Mouse (Mus musculus) G1E (cell line): ENCODE measurements around the gene Cyp39a1. TPM values are rescaled to one million over a fixed set of nuclear protein-coding genes. Genes with fewer than 3 reads are reported as not detected.

Experiments
- ATAC-seq: 2 replicates; pipeline ENCODE4 v1.8.0; 2016; ENCODE audit warnings: mild to moderate bottlenecking; ENCODE audit not compliant: insufficient number of reproducible peaks, poor library complexity, low FRiP score, severe bottlenecking; ENCODE audit errors: extremely low read depth
- DNase-seq: peaks from one replicate; pipeline ENCODE4 v3.0.0; 2012; ENCODE audit warnings: low spot score
- H3K27me3 ChIP-seq: 2 replicates; pipeline ENCODE4 v1.6.1; 2012; ENCODE audit warnings: mild to moderate bottlenecking, low read length, inconsistent platforms; ENCODE audit not compliant: insufficient read depth
- H3K36me3 ChIP-seq: replicated peaks from 2 replicates; pipeline ENCODE3; 2012; ENCODE audit warnings: mild to moderate bottlenecking, inconsistent platforms
- H3K4me1 ChIP-seq: 2 replicates; pipeline ENCODE4 v1.6.1; 2012; ENCODE audit warnings: low read depth, low read length, inconsistent platforms, mixed read lengths; ENCODE audit not compliant: insufficient read depth
- H3K4me3 ChIP-seq: 2 replicates; pipeline ENCODE4 v1.5.1; 2012; ENCODE audit warnings: low read depth, mild to moderate bottlenecking, inconsistent platforms, low read length, moderate library complexity, mixed read lengths
- H3K9me3 ChIP-seq: replicated peaks from 2 replicates; pipeline ENCODE4 v1.6.1; 2012; ENCODE audit warnings: inconsistent platforms
- CTCF ChIP-seq: IDR thresholded peaks from 2 replicates; pipeline ENCODE4 v1.5.1; 2012; ENCODE audit warnings: low read depth, low read length, inconsistent platforms, mixed read lengths
- GATA1 ChIP-seq: IDR thresholded peaks from 2 replicates; pipeline ENCODE4 v1.6.1; 2012; ENCODE audit warnings: borderline replicate concordance, low read length, inconsistent platforms, mixed read lengths
- GATA2 ChIP-seq: IDR thresholded peaks from 2 replicates; pipeline ENCODE4 v1.6.1; 2012; ENCODE audit warnings: low read depth, low read length, inconsistent platforms, borderline replicate concordance
- POLR2AphosphoS5 ChIP-seq: IDR thresholded peaks from 2 replicates; pipeline ENCODE4 v1.6.1; 2012; ENCODE audit warnings: low read depth, low read length, inconsistent platforms; ENCODE audit not compliant: insufficient replicate concordance
- TAL1 ChIP-seq: conservative IDR thresholded peaks from 2 replicates; pipeline ENCODE4 v1.6.1; 2012; ENCODE audit warnings: low read depth, low read length, inconsistent platforms, mixed read lengths
- polyA plus RNA-seq: library from polyadenylated mRNA; stranded (reverse); fragments of >175 nt; gene quantifications from 2 replicates; pipeline ENCODE4 v1.2.3, GENCODE M21; 2012
- total RNA-seq, 2 experiments: library from RNA; stranded (forward) in 1 of 2; stranded (reverse) in 1 of 2; fragments of 200-1000 nt in 1 of 2; fragments of >200 nt in 1 of 2; fragmentation: Nextera tagmentation in 1 of 2; gene quantifications; 2 replicates each; pipeline ENCODE4 v1.2.3; 2014 to 2017

Gene Cyp39a1
- total RNA-seq (2014; fragmentation: Nextera tagmentation) = not detected in 2 replicates
- 0.06 TPM in 1 of 2 replicates, not detected in the other for total RNA-seq (2017)
- polyA plus RNA-seq = not detected in 2 replicates

DNA sequence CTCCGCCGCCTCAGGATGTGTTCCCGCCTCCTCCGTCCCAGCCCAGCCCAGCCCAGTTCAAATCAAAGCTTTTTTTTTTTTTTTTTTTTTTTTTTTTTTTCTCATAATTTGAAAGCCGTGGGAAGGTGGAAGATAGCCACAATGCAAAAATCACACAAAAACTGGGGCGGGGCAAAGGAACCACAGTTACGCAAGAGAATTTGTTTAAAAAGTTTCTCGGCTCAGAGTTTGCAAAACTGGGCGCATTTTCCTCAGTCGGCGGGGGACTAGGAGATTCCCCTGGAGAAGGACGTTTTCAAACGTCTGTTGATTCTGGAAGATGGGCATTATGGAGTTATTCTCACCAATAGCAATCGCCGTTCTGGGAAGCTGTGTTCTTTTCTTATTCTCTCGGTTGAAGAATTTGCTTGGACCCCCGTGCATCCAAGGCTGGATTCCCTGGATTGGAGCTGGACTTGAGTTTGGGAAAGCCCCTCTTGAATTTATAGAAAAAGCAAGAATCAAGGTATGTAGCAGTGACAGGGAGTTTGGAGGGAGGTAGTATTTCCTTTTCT is at the start of gene Cyp39a1:
Cyp39a1 (plus strand) TSS at position 136 of the 554 bp plus-strand sequence.
- Histone ChIP-seq H3K4me1 (no peaks in the 10 kb centered on the region), H3K9me3 (peaks cover 32% of the 10 kb centered on the region), H3K36me3 (no peaks in the 10 kb centered on the region), H3K27me3 (no peaks in the 10 kb centered on the region), H3K4me3 (peak within 1 kb of the TSS; percentile 7; the same call in 1 of the 2 replicates)
- no peak for ATAC-seq
- no peak for DNase-seq
- TF ChIP-seq POLR2AphosphoS5 (no peak), TAL1 (no peak), CTCF (no peak), GATA1 (no peak), GATA2 (no peak)

DNA sequence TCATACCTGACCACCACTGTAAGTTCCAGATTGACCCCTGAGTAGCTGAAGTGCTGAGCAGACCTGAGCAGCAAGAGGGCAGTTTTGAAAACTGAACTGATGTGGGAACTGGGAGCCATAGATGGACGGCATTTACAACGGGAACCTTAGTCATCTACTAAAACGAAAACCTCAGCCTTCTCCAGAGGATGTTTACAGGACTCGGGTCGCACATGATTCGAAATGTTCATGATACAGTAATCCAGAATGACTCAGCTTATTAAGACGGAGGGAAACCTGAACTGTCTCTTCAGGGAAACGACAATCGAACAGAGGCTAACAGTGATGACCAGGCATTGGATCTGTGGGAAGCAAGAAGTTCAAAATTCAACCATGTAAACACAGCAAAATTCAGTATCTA is 48.1 kb upstream of the Cyp39a1 start:
- no peaks in the 10 kb centered on the region for H3K4me1 ChIP-seq
- peaks cover 52% of the 10 kb centered on the region for H3K9me3 ChIP-seq
- H3K36me3 ChIP-seq = no peaks in the 10 kb centered on the region
- DNase-seq = no peak
- no peak for TF ChIP-seq CTCF
- TF ChIP-seq POLR2AphosphoS5 = no peak
- no peak for TF ChIP-seq GATA1
- TF ChIP-seq GATA2 = no peak
- no peak for TF ChIP-seq TAL1
- ATAC-seq = no peak
- no peak overlapping the region for H3K4me3 ChIP-seq
- no peaks in the 10 kb centered on the region for H3K27me3 ChIP-seq

DNA sequence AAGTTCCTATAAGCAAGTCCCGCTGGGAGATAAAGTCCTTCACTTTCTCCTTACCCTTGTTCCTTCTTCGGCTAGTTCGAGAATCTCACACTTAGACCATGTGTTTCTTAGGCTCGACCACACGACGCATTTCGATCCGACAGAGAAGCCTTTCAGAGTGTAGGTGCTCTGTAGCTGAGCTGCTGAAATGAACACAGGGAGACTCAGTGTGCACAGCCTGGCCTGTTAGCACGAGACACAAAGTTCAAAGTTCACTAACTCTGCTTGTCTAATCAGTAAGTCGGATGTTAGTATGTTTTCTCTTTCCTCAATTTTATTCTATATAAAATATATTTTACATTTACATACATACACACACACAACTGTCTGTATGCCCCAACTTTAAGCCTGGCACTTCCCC is 45.1 kb upstream of the Cyp39a1 start:
- TF ChIP-seq CTCF (no peak), GATA2 (no peak), GATA1 (no peak), TAL1 (no peak), POLR2AphosphoS5 (no peak)
- Histone ChIP-seq H3K4me1 (no peaks in the 10 kb centered on the region), H3K27me3 (no peaks in the 10 kb centered on the region), H3K36me3 (no peaks in the 10 kb centered on the region), H3K4me3 (no peak overlapping the region), H3K9me3 (peaks cover 60% of the 10 kb centered on the region)
- no peak for ATAC-seq
- no peak for DNase-seq

DNA sequence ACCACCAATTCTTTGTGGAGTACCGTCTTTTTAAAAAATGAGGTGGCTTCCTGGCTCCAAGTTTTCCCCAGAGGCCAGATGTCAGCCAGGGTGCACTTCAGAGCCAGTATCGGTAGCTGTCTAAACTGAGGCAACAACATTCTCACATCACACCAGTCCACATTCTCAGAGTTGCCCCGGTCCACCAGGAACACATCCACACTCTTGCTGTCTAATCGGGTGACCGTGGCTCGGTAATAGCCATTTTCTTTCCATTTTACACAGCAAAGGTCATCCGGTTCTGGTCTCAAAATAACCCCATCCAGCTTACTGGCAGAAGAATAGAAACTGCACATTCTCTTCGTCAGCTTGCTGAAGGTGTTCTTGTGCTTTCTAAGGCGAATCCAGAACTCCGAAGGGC is 39.0 kb upstream of the Cyp39a1 start:
- no peak for TF ChIP-seq GATA2
- no peak for TF ChIP-seq GATA1
- no peak for TF ChIP-seq TAL1
- TF ChIP-seq POLR2AphosphoS5 = no peak
- TF ChIP-seq CTCF = no peak
- no peak for ATAC-seq

DNA sequence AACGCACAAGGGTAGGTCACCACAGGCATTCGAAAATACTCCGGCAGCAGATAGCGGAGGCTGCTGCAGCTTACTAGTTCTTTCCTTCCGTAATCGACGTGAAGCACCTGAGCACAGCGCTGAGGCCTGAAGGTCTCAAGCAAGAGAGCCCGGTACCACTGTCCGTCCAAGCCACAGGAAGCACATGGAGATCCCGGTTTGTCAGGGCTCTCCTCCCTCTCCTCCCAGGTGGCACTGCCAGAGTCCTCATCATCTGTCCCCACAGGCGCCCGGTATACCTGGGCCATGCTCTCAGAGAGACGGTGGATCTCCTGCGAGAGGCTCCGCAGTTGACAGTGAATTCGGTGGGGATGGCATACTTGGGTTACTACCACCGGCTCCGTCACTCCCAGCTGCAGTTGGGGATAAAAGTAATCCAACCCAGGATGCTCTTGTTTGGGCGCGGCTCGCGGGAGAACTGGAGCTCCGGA is 38.2 kb upstream of the Cyp39a1 start:
- no peak for TF ChIP-seq POLR2AphosphoS5
- no peak for TF ChIP-seq CTCF
- no peak for TF ChIP-seq GATA2
- TF ChIP-seq GATA1 = no peak
- no peak for TF ChIP-seq TAL1
- ATAC-seq (no peak), DNase-seq (no peak)
- Histone ChIP-seq H3K36me3 (no peaks in the 10 kb centered on the region), H3K4me1 (no peaks in the 10 kb centered on the region), H3K27me3 (no peaks in the 10 kb centered on the region), H3K9me3 (peaks cover 74% of the 10 kb centered on the region), H3K4me3 (no peak overlapping the region)

More for the DNA sequence above, 39.0 kb upstream of the Cyp39a1 start:
- Histone ChIP-seq H3K36me3 (no peaks in the 10 kb centered on the region), H3K4me3 (no peak overlapping the region), H3K4me1 (no peaks in the 10 kb centered on the region), H3K27me3 (no peaks in the 10 kb centered on the region), H3K9me3 (peaks cover 76% of the 10 kb centered on the region)
- DNase-seq = no peak

DNA sequence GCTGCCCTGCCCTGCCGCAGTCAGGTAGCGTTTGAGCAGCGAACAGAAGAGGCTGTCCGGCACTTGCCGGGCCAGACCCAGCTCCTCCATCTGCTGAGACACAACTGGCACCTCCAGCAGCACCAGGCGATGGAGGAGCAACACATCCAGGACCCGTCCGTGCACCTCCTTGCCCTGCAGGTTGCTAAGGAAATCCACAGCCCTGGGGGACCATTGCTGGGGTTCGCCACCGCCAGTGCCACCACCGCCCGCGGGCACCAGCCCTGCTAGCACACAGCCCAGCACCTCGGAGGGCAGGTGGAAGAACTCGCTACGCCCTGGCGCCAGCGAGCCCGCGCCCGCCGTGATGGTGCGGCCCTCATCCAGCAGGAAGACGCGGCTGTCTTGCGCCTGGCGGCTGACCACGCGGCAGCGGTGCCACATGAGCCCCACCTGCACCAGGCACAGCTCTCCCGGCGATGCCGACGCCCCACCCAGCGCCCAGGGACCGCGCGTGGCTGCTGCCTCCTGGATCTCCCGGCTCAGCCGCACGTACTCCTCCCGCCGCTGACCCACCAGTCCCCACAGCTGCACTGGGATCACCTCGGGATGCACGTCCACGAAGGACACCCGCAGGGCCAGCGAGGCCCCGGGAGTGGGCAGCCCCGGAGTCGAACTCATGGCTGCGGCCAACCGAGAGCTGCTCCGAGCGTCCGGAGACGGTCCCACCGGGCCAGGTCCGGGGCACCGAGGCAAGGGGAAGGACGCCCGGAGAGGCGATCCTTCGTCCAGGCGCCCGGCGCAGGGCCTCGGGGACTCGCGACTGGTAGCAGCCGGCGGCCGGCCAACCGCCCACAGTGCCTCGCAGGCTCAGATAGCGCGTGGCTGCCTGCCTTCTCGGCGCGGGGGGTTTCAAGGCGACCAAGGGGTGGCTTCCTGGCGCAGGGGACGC is 37.5 kb upstream of the Cyp39a1 start, which contains the start of gene Tdrd6:
Tdrd6 (minus strand) TSS at position 804 of the 931 bp plus-strand sequence.
- H3K9me3 ChIP-seq = peaks cover 72% of the 10 kb centered on the region
- peak within 1 kb of the TSS; percentile 14; the same call in 1 of the 2 replicates for H3K4me3 ChIP-seq
- no peak for TF ChIP-seq TAL1
- no peaks in the 10 kb centered on the region for H3K27me3 ChIP-seq
- ATAC-seq (no peak), DNase-seq (no peak)
- no peaks in the 10 kb centered on the region for H3K36me3 ChIP-seq
- no peaks in the 10 kb centered on the region for H3K4me1 ChIP-seq
